Mouse (Mus musculus): ENCODE data around the gene Dusp7.

DNA sequence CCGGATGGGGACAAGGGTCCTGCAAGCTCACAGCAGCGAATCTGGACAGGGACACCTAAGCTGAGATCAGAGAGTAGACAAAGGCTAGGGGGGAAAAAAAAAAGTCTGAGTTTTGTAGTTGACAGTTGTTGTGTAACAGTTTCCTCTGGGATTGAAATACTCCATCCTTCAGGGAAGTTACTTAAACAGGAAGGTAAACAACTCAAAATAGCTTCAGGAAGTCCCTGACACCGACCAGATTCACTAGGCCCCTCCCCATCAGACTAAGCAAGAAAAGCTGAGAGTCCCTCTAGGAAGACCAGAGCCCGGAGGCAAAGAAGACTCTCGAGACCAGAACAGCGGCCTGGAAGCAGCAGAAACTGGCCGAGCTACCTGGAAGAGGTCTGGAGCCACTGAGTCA, 3.1 kb upstream of the Dusp7 start:
- TF ChIP-seq TCF12 (IDR thresholded peaks at IDR 0.05; ENCODE audit: insufficient read depth, poor library complexity, severe bottlenecking) (no peak), POLR2A (IDR thresholded peaks at IDR 0.05; ENCODE audit: insufficient read length, low read depth) (no peak)

All from myocyte (in vitro differentiated cells).